Mouse (Mus musculus) embryonic facial prominence, embryonic 12.5 days (tissue): ENCODE measurements around the gene Fahd1. TPM values are rescaled to one million over a fixed set of nuclear protein-coding genes. Genes with fewer than 3 reads are reported as not detected.

Source experiments
- polyA plus RNA-seq: library from polyadenylated mRNA; unstranded; fragments of >200 nt; fragmentation: Nextera tagmentation; extraction: Ambion mirVana; gene quantifications from 2 replicates; pipeline ENCODE4 v1.2.1, GENCODE M21; 2016

Gene Fahd1
- polyA plus RNA-seq, 1 experiment from 2014 or later, result 23.2 TPM

Other genes with a start within 250 kb of the Fahd1 start
- gene Tsc2, start 217.7 kb downstream of the Fahd1 start, polyA plus RNA-seq, result 72.8 and 82.0 TPM in 2 replicates
- 26.2 and 26.9 TPM in 2 replicates for gene Nthl1, start 217.7 kb downstream of the Fahd1 start, polyA plus RNA-seq
- 59.6 and 60.6 TPM in 2 replicates for gene Slc9a3r2, start 200.0 kb downstream of the Fahd1 start, polyA plus RNA-seq
- gene Npw, start 191.9 kb downstream of the Fahd1 start, polyA plus RNA-seq, result 0.35 and 0.76 TPM in 2 replicates
- gene Zfp598, start 180.7 kb downstream of the Fahd1 start, polyA plus RNA-seq, result 23.5 and 25.4 TPM in 2 replicates
- gene Syngr3, start 160.4 kb downstream of the Fahd1 start, polyA plus RNA-seq, result 8.4 and 10.5 TPM in 2 replicates
- gene Gfer, start 154.2 kb downstream of the Fahd1 start, polyA plus RNA-seq, result 47.9 and 48.0 TPM in 2 replicates
- gene Noxo1, start 154.1 kb downstream of the Fahd1 start, polyA plus RNA-seq, result 3.0 and 5.5 TPM in 2 replicates
- gene Tbl3, start 142.7 kb downstream of the Fahd1 start, polyA plus RNA-seq, result 93.9 and 94.2 TPM in 2 replicates
- 0.22 TPM in 1 of 2 replicates, not detected in the other for gene Rnf151, start 132.3 kb downstream of the Fahd1 start, polyA plus RNA-seq
- gene Rps2, start 132.2 kb downstream of the Fahd1 start, polyA plus RNA-seq, result 1,116 and 1,117 TPM in 2 replicates
- 209 and 223 TPM in 2 replicates for gene Ndufb10, start 125.9 kb downstream of the Fahd1 start, polyA plus RNA-seq
- gene Rpl3l, start 122.5 kb downstream of the Fahd1 start, polyA plus RNA-seq, result not detected in 2 replicates
- 23.6 and 25.6 TPM in 2 replicates for gene Msrb1, start 113.7 kb downstream of the Fahd1 start, polyA plus RNA-seq
- gene Hs3st6, start 97.4 kb downstream of the Fahd1 start, polyA plus RNA-seq, result 9.2 and 10.7 TPM in 2 replicates
- not detected in 2 replicates for gene Meiob, start 46.1 kb downstream of the Fahd1 start, polyA plus RNA-seq
- 24.2 and 26.1 TPM in 2 replicates for gene Hagh, start 10.2 kb downstream of the Fahd1 start, polyA plus RNA-seq
- 0.22 and 0.28 TPM in 2 replicates for gene Igfals, start 15.6 kb upstream of the Fahd1 start, polyA plus RNA-seq
- 49.7 and 53.6 TPM in 2 replicates for gene Nubp2, start 36.0 kb upstream of the Fahd1 start, polyA plus RNA-seq
- 43.3 and 43.8 TPM in 2 replicates for gene Spsb3, start 36.3 kb upstream of the Fahd1 start, polyA plus RNA-seq
- 38.7 and 42.4 TPM in 2 replicates for gene Eme2, start 44.7 kb upstream of the Fahd1 start, polyA plus RNA-seq
- 99.6 and 107 TPM in 2 replicates for gene Mrps34, start 44.8 kb upstream of the Fahd1 start, polyA plus RNA-seq
- gene Nme3, start 46.1 kb upstream of the Fahd1 start, polyA plus RNA-seq, result 44.8 and 46.1 TPM in 2 replicates
- 55.8 and 59.5 TPM in 2 replicates for gene Mapk8ip3, start 86.6 kb upstream of the Fahd1 start, polyA plus RNA-seq
- 270 and 277 TPM in 2 replicates for gene Jpt2, start 110.3 kb upstream of the Fahd1 start, polyA plus RNA-seq
- gene Cramp1l, start 165.4 kb upstream of the Fahd1 start, polyA plus RNA-seq, result 10.5 and 12.0 TPM in 2 replicates
- gene Ift140, start 165.7 kb upstream of the Fahd1 start, polyA plus RNA-seq, result 29.0 and 29.8 TPM in 2 replicates
- 13.2 and 15.5 TPM in 2 replicates for gene Tmem204, start 233.2 kb upstream of the Fahd1 start, polyA plus RNA-seq